Mouse (Mus musculus) kidney, embryonic 14.5 days (tissue): ENCODE results near the gene Sgsh. TPM values are rescaled to one million over a fixed set of nuclear protein-coding genes. Genes with fewer than 3 reads are reported as not detected.

Experiments used
- ATAC-seq: fragments of 200-750 bp; cut with Nextera tagmentation; 2 replicates; pipeline ENCODE4 v1.8.0; 2017; ENCODE audit warnings: moderate number of reproducible peaks, mild to moderate bottlenecking, moderate TSS enrichment, moderate library complexity; ENCODE audit not compliant: low FRiP score, low TSS enrichment
- H3K27ac ChIP-seq: fragments of 300-500 bp; sonication (generic); 2 replicates; pipeline ENCODE4 v1.5.1; 2014; ENCODE audit warnings: low read depth, mild to moderate bottlenecking, low read length, moderate library complexity, mixed read lengths
- H3K27me3 ChIP-seq: fragments of 300-500 bp; sonication (generic); 2 replicates; pipeline ENCODE4 v1.6.1; 2014; ENCODE audit warnings: mild to moderate bottlenecking, low read length; ENCODE audit not compliant: control insufficient read depth, insufficient read depth
- H3K36me3 ChIP-seq: fragments of 300-500 bp; sonication (generic); 2 replicates; pipeline ENCODE4 v1.6.1; 2014; ENCODE audit warnings: low read length, mixed read lengths; ENCODE audit not compliant: control insufficient read depth, insufficient read depth
- H3K4me1 ChIP-seq: fragments of 300-500 bp; sonication (generic); 2 replicates; pipeline ENCODE4 v1.6.1; 2014; ENCODE audit warnings: low read length, mixed read lengths; ENCODE audit not compliant: control insufficient read depth, insufficient read depth
- H3K4me2 ChIP-seq: fragments of 300-500 bp; sonication (generic); replicated peaks from 2 replicates; pipeline ENCODE4 v1.6.1; 2014; ENCODE audit warnings: low read depth, mild to moderate bottlenecking, low read length
- H3K4me3 ChIP-seq: fragments of 300-500 bp; sonication (generic); 2 replicates; pipeline ENCODE4 v1.5.1; 2014; ENCODE audit warnings: mild to moderate bottlenecking, low read length
- H3K9ac ChIP-seq: fragments of 300-500 bp; sonication (generic); 2 replicates; pipeline ENCODE4 v1.6.1; 2014; ENCODE audit warnings: low read depth, mild to moderate bottlenecking, low read length, moderate library complexity
- H3K9me3 ChIP-seq: fragments of 300-500 bp; sonication (generic); 2 replicates; pipeline ENCODE4 v1.6.1; 2016; ENCODE audit warnings: low read length; ENCODE audit not compliant: control insufficient read depth
- WGBS: fragments of 180-500 bp; shearing (Covaris S2); extraction: QIAGEN DNeasy Blood & Tissue Kit; methylation state at CpG from one replicate; pipeline ENCODE4 v1.1.7; 2014; 5-methylcytosine and 5-hydroxymethylcytosine counted together
- polyA plus RNA-seq: library from polyadenylated mRNA; unstranded; fragments of >200 nt; fragmentation: Nextera tagmentation; extraction: Ambion mirVana; gene quantifications from 2 replicates; pipeline ENCODE4 v1.2.1, GENCODE M21; 2014

The Sgsh gene
- polyA plus RNA-seq, result 7.1 and 7.9 TPM in 2 replicates

- peak; percentile 93 for ATAC-seq
- 2% methylated on average over 40 of the region's 40 CpGs for WGBS
- Histone ChIP-seq H3K9ac (peak within 1 kb of the TSS; percentile 75), H3K27ac (peak within 1 kb of the TSS; percentile 30; the same call in 1 of the 2 replicates), H3K27me3 (no peaks in the 10 kb centered on the region), H3K9me3 (no peaks in the 10 kb centered on the region), H3K4me3 (peak within 1 kb of the TSS; percentile 66), H3K4me1 (peaks cover 11% of the 10 kb centered on the region; the same call in 1 of the 2 replicates), H3K4me2 (peak within 1 kb of the TSS; percentile 86), H3K36me3 (no peaks in the 10 kb centered on the region)
Observed at GRCm38 (mm10) chr11:119355443-119356385, at the start of gene Sgsh, which contains the start of gene Slc26a11. TSS of gene Sgsh (minus strand) at chr11:119355536. TSS of gene Slc26a11 (plus strand) at chr11:119355557.

- 68% methylated on average over 5 of the region's 5 CpGs for WGBS
- no peaks in the 10 kb centered on the region for H3K36me3 ChIP-seq
- H3K27ac ChIP-seq, result no peak overlapping the region
- no peaks in the 10 kb centered on the region for H3K9me3 ChIP-seq
- ATAC-seq, result no peak
- H3K4me2 ChIP-seq, result no peak overlapping the region
- H3K4me3 ChIP-seq, result no peak overlapping the region
- H3K4me1 ChIP-seq, result no peaks in the 10 kb centered on the region
- H3K9ac ChIP-seq, result no peak overlapping the region
- H3K27me3 ChIP-seq, result no peaks in the 10 kb centered on the region
Observed at GRCm38 (mm10) chr11:119404627-119405026, 49.3 kb upstream of the Sgsh start.

- H3K4me2 ChIP-seq, result no peak overlapping the region
- H3K9me3 ChIP-seq, result no peaks in the 10 kb centered on the region
- H3K27ac ChIP-seq, result no peak overlapping the region
- no peak overlapping the region for H3K4me3 ChIP-seq
- H3K36me3 ChIP-seq, result no peaks in the 10 kb centered on the region
- no peak for ATAC-seq
- WGBS, result 52% methylated on average over 11 of the region's 11 CpGs
- no peak overlapping the region for H3K9ac ChIP-seq
- H3K4me1 ChIP-seq, result no peaks in the 10 kb centered on the region
- H3K27me3 ChIP-seq, result no peaks in the 10 kb centered on the region
Observed at GRCm38 (mm10) chr11:119402501-119403160, 47.3 kb upstream of the Sgsh start.

GRCm38 (mm10) chr11:119396461-119396860 lies 41.1 kb upstream of the Sgsh start:
- H3K4me2 ChIP-seq, result no peak overlapping the region
- H3K4me1 ChIP-seq, result peaks cover 7% of the 10 kb centered on the region
- no peaks in the 10 kb centered on the region for H3K9me3 ChIP-seq
- H3K27me3 ChIP-seq, result peaks cover 15% of the 10 kb centered on the region; the same call in 1 of the 2 replicates
- H3K36me3 ChIP-seq, result no peaks in the 10 kb centered on the region
- ATAC-seq, result no peak
- H3K4me3 ChIP-seq, result no peak overlapping the region
- no peak overlapping the region for H3K27ac ChIP-seq
- WGBS, result 68% methylated on average over 7 of the region's 7 CpGs
- H3K9ac ChIP-seq, result no peak overlapping the region

GRCm38 (mm10) chr11:119395931-119396330 lies 40.6 kb upstream of the Sgsh start:
- WGBS, result 26% methylated on average over 13 of the region's 13 CpGs
- no peak overlapping the region for H3K9ac ChIP-seq

GRCm38 (mm10) chr11:119395394-119395793 lies 40.1 kb upstream of the Sgsh start:
- Histone ChIP-seq H3K4me3 (no peak overlapping the region), H3K27me3 (peaks cover 15% of the 10 kb centered on the region; the same call in 1 of the 2 replicates), H3K9ac (no peak overlapping the region), H3K36me3 (no peaks in the 10 kb centered on the region), H3K4me1 (peaks cover 7% of the 10 kb centered on the region), H3K27ac (no peak overlapping the region), H3K9me3 (no peaks in the 10 kb centered on the region), H3K4me2 (no peak overlapping the region)
- 20% methylated on average over 7 of the region's 7 CpGs for WGBS
- ATAC-seq, result no peak

More at GRCm38 (mm10) chr11:119395931-119396330, 40.6 kb upstream of the Sgsh start:
- H3K27ac ChIP-seq, result no peak overlapping the region
- peaks cover 15% of the 10 kb centered on the region; the same call in 1 of the 2 replicates for H3K27me3 ChIP-seq
- no peaks in the 10 kb centered on the region for H3K9me3 ChIP-seq
- peaks cover 7% of the 10 kb centered on the region for H3K4me1 ChIP-seq
- ATAC-seq, result no peak
- H3K36me3 ChIP-seq, result no peaks in the 10 kb centered on the region
- H3K4me2 ChIP-seq, result no peak overlapping the region
- no peak overlapping the region for H3K4me3 ChIP-seq

GRCm38 (mm10) chr11:119394210-119394609 lies 38.9 kb upstream of the Sgsh start:
- H3K4me3 ChIP-seq, result peak overlapping the region; percentile 57; the same call in 1 of the 2 replicates
- peak overlapping the region; percentile 88 for H3K4me2 ChIP-seq
- WGBS, result 38% methylated on average over 6 of the region's 6 CpGs
- H3K9me3 ChIP-seq, result no peaks in the 10 kb centered on the region
- H3K27ac ChIP-seq, result no peak overlapping the region
- H3K36me3 ChIP-seq, result no peaks in the 10 kb centered on the region
- peaks cover 15% of the 10 kb centered on the region for H3K27me3 ChIP-seq
- peak overlapping the region; percentile 7; the same call in 1 of the 2 replicates for H3K9ac ChIP-seq
- ATAC-seq, result no peak
- peaks cover 7% of the 10 kb centered on the region for H3K4me1 ChIP-seq

GRCm38 (mm10) chr11:119393483-119393804 lies 38.1 kb upstream of the Sgsh start:
- peaks cover 15% of the 10 kb centered on the region for H3K27me3 ChIP-seq
- peak overlapping the region; percentile 88 for H3K4me2 ChIP-seq

More at GRCm38 (mm10) chr11:119393483-119393804, 38.1 kb upstream of the Sgsh start:
- H3K4me3 ChIP-seq, result peak overlapping the region; percentile 57
- H3K27ac ChIP-seq, result 0 out of 2 replicates have a peak overlapping the region, but pooled peaks have one; percentile 3
- H3K9ac ChIP-seq, result peak overlapping the region; percentile 55; the same call in 1 of the 2 replicates
- H3K4me1 ChIP-seq, result peaks cover 7% of the 10 kb centered on the region
- no peaks in the 10 kb centered on the region for H3K9me3 ChIP-seq
- no peak for ATAC-seq
- no peaks in the 10 kb centered on the region for H3K36me3 ChIP-seq
- 22% methylated on average over 7 of the region's 7 CpGs for WGBS
